Mouse (Mus musculus): ENCODE measurements around the gene Zfp109.

- no peak for TF ChIP-seq BHLHE40 (IDR thresholded peaks at IDR 0.05; ENCODE audit: low read depth, low read length)
- no peak for TF ChIP-seq CTCF (conservative IDR thresholded peaks at IDR 0.05 in 1 of 2, IDR thresholded peaks at IDR 0.05 in 1 of 2; ENCODE audit: low read depth in 2 of 2, low read length in 2 of 2)
These were observed 46.0 kb downstream of the Zfp109 start for GRCm38 (mm10) chr7:24191361-24191760.

All from CH12.LX (cell line).